Mouse (Mus musculus) midbrain, embryonic 12.5 days (tissue): Measurements from ENCODE around the gene Tecr. TPM values are rescaled to one million over a fixed set of nuclear protein-coding genes. Genes with fewer than 3 reads are reported as not detected.
A peak's percentile ranks its signal among the peaks of the same experiment; 100 is the strongest.

Experiments used
- ATAC-seq: fragments of 200-750 bp; cut with Nextera tagmentation; 2 replicates; pipeline ENCODE4 v1.8.0; 2017; ENCODE audit warnings: low read depth, moderate TSS enrichment, moderate library complexity; ENCODE audit not compliant: low FRiP score
- H3K27ac ChIP-seq: fragments of 300-500 bp; sonication (generic); replicated peaks from 2 replicates; pipeline ENCODE4 v1.5.1; 2016; ENCODE audit warnings: mild to moderate bottlenecking
- H3K27me3 ChIP-seq: fragments of 300-500 bp; sonication (generic); 2 replicates; pipeline ENCODE4 v1.6.1; 2016; ENCODE audit warnings: mild to moderate bottlenecking
- H3K36me3 ChIP-seq: fragments of 300-500 bp; sonication (generic); 2 replicates; pipeline ENCODE4 v1.6.1; 2016
- H3K4me1 ChIP-seq: fragments of 300-500 bp; sonication (generic); 2 replicates; pipeline ENCODE4 v1.6.1; 2016
- H3K4me2 ChIP-seq: fragments of 300-500 bp; sonication (generic); replicated peaks from 2 replicates; pipeline ENCODE4 v1.6.1; 2016; ENCODE audit warnings: mild to moderate bottlenecking, moderate library complexity
- H3K4me3 ChIP-seq: fragments of 300-500 bp; sonication (generic); 2 replicates; pipeline ENCODE4 v1.5.1; 2016; ENCODE audit warnings: mild to moderate bottlenecking
- H3K9ac ChIP-seq: fragments of 300-500 bp; sonication (generic); replicated peaks from 2 replicates; pipeline ENCODE4 v1.6.1; 2016; ENCODE audit warnings: mild to moderate bottlenecking, moderate library complexity
- H3K9me3 ChIP-seq: fragments of 300-500 bp; sonication (generic); 2 replicates; pipeline ENCODE4 v1.6.1; 2016; ENCODE audit warnings: mild to moderate bottlenecking
- WGBS: fragments of 180-500 bp; shearing (Covaris S2); methylation state at CpG from one replicate; pipeline ENCODE4 v1.1.7; 2016; 5-methylcytosine and 5-hydroxymethylcytosine counted together
- polyA plus RNA-seq: library from polyadenylated mRNA; unstranded; fragments of >200 nt; fragmentation: Nextera tagmentation; extraction: Ambion mirVana; gene quantifications from 2 replicates; pipeline ENCODE4 v1.2.1, GENCODE M21; 2016

Gene Tecr
- polyA plus RNA-seq, 1 experiment from 2014 or later = 600 TPM

DNA sequence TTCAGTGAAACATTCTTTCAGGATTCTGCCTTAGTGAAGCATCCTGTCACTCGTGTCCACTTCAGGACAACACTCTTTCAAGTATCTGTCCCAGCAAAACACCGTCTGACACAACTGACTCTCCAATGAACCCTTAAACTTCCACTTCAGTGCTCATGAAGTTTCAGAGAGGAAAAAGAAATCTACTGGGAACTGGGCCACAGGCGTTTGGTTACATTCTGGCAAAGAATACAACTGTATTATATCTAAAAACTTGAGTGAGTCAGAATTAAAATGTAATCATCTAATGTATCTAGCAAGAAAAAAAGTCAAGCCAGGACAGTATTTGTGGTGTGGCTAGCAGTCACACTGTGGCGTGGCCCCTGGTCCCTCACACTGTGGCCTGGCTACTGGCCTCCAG lies 31.1 kb upstream of the Tecr start:
- ATAC-seq = no peak
- Histone ChIP-seq H3K9ac (no peak overlapping the region), H3K4me3 (no peak overlapping the region), H3K36me3 (no peaks in the 10 kb centered on the region), H3K9me3 (peaks cover 7% of the 10 kb centered on the region; the same call in 1 of the 2 replicates), H3K4me1 (no peaks in the 10 kb centered on the region), H3K4me2 (no peak overlapping the region), H3K27me3 (no peaks in the 10 kb centered on the region), H3K27ac (no peak overlapping the region)
- 74% methylated on average over 4 of the region's 4 CpGs for WGBS

DNA sequence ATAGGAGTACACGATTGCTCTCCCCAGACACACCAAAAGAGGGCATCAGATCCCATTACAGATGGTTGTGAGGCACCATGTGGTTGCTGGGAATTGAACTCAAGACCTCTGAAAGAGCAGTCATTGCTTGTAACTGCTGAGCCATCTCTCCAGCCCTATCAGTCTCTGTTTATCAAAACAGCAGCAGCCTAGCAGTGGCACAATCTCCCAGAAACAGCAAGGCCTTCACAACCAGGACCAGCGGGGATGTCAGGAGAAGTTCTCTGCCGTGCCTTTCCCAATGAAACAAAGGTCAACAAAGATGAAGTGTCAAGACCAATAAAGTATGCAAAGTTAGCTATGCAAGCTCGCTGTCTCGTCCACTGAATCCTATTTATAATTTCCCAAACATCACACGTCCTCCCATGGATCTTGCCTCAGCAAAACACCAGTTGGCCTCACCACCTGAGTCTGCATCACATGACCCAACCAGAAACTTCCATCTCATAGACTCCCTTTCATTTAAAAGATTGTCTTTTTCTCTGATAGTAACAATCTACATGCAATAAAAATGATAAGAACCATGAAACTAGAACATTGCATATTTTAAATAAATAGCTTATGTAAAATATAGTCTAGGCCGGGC lies 24.4 kb upstream of the Tecr start:
- no peaks in the 10 kb centered on the region for H3K4me1 ChIP-seq
- H3K27ac ChIP-seq = no peak overlapping the region
- no peak for ATAC-seq
- no peak overlapping the region for H3K4me3 ChIP-seq
- 92% methylated on average over 7 of the region's 7 CpGs for WGBS
- H3K9ac ChIP-seq = no peak overlapping the region
- H3K36me3 ChIP-seq = no peaks in the 10 kb centered on the region
- peaks cover 7% of the 10 kb centered on the region; the same call in 1 of the 2 replicates for H3K9me3 ChIP-seq
- H3K4me2 ChIP-seq = no peak overlapping the region
- H3K27me3 ChIP-seq = no peaks in the 10 kb centered on the region

DNA sequence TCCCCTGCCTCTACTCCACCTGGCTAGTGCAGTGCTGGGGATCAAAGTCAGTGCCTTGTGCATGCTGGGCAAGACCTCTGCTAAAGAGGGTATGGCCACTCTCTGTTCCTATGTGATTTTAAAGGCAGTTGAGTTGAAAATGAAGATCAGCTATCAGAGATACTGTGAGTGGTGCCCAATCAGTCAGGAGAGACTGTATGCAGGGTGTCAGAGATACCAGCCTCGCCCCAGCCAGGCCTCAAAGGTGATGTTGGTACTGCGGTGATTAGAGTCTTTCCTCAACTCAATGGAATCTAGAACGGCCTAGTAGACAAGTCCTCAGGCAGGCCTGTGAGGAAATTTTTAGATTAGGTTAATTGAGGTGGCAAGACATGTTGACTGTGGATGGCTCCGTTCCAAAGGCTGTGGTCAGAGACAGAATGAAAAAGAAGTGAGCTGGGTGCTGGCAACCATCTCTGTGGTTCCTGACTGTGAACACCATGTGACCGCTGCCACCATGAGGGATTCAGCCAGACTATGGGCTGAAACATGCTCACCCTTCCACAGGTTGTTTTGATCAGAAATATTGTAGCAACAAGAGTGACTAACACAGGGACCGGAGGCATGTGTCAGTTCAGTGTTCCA lies 18.0 kb upstream of the Tecr start:
- no peak for ATAC-seq
- no peaks in the 10 kb centered on the region for H3K36me3 ChIP-seq
- H3K4me3 ChIP-seq = no peak overlapping the region
- no peaks in the 10 kb centered on the region for H3K9me3 ChIP-seq
- 83% methylated on average over 6 of the region's 6 CpGs for WGBS
- H3K4me1 ChIP-seq = no peaks in the 10 kb centered on the region
- no peak overlapping the region for H3K4me2 ChIP-seq
- H3K9ac ChIP-seq = no peak overlapping the region
- H3K27me3 ChIP-seq = 0 out of 2 replicates have a peak, but pooled peaks cover 7% of the 10 kb centered on the region
- H3K27ac ChIP-seq = no peak overlapping the region

DNA sequence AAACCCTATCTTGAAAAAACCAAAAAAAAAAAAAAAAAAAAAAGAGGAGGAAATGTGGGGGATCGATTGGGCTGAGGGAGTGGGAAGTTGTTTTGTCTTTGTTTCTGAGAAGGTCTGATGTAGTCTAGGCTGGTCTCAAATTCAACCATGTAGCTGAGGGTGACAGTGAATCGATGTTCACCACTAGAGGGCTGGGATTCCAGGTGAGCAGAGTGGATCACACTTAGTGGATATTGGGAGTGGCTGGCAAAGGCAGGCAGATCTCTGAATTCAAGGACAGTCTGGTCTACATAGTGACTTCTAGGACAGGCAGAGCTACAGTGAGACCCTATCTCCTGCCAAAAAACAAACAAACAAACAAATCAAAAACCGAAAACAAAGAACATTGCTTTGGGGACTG lies 17.0 kb upstream of the Tecr start:
- Histone ChIP-seq H3K4me3 (no peak overlapping the region), H3K36me3 (no peaks in the 10 kb centered on the region), H3K27ac (no peak overlapping the region), H3K9me3 (no peaks in the 10 kb centered on the region), H3K4me1 (no peaks in the 10 kb centered on the region), H3K9ac (no peak overlapping the region), H3K4me2 (no peak overlapping the region), H3K27me3 (0 out of 2 replicates have a peak, but pooled peaks cover 7% of the 10 kb centered on the region)
- ATAC-seq = no peak
- 48% methylated on average over 3 of the region's 3 CpGs for whole genome bisulfite sequencing

DNA sequence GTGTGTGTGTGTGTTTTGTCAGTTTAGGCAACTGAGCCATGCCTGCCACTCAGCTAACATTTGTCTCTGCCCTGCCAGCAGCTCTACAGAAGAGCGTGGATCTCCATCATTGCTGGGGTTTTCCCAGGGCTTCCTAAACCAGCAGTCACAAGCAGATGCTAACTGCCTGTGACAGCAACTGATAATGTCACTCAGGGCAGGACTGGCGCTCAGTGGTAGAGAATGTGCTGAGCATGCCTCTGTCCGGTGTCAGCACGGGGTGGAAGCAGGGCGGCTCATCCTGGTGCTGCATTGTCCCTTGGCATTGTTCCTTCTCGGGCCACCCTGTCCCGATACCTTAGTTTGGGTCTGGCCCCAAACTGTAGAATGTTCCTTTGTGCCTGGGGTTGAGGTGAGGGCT lies 15.8 kb upstream of the Tecr start:
- 95% methylated on average over 7 of the region's 7 CpGs for WGBS

DNA sequence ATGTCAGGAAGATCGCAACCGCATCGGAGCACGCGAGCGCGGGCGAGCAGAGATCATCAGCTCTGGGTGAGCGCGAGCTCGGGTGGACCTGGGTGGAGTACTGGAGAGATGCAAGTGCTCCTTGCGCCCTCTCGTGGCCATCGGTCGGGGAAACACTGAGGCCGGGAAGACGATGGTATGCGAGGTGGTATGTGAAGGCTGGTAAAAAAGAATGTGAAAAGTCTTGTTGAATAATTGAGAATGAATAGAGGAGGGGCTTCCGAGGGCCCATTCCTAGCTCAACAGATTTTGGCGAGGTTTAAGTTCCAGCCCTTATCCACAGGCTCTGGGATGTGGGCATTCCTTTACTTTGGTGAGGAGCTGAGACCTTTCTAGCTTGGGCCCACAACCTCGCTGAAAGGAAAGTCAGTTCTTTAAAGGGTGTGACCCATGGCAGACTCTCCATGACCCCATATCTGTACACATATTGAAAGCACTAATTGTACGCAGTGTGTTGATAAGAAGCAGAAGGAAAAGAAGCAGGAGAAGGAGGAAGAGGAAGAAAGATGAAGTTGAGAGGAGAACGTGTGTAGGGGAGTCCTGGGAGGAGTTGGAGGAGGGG lies 14.7 kb upstream of the Tecr start:
- H3K4me1 ChIP-seq = no peaks in the 10 kb centered on the region
- peak overlapping the region; percentile 42 for H3K4me3 ChIP-seq
- H3K9ac ChIP-seq = peak overlapping the region; percentile 63
- ATAC-seq = peak; percentile 93
- WGBS = 11% methylated on average over 23 of the region's 23 CpGs
- H3K36me3 ChIP-seq = no peaks in the 10 kb centered on the region
- H3K27ac ChIP-seq = no peak overlapping the region
- H3K9me3 ChIP-seq = no peaks in the 10 kb centered on the region
- H3K4me2 ChIP-seq = peak overlapping the region; percentile 77
- H3K27me3 ChIP-seq = 0 out of 2 replicates have a peak, but pooled peaks cover 7% of the 10 kb centered on the region

More for the DNA sequence above, 15.8 kb upstream of the Tecr start:
- ATAC-seq = no peak
- 0 out of 2 replicates have a peak, but pooled peaks cover 7% of the 10 kb centered on the region for H3K27me3 ChIP-seq
- H3K9ac ChIP-seq = no peak overlapping the region
- H3K4me1 ChIP-seq = no peaks in the 10 kb centered on the region
- H3K4me3 ChIP-seq = no peak overlapping the region
- no peaks in the 10 kb centered on the region for H3K36me3 ChIP-seq
- H3K9me3 ChIP-seq = no peaks in the 10 kb centered on the region
- no peak overlapping the region for H3K4me2 ChIP-seq
- no peak overlapping the region for H3K27ac ChIP-seq

DNA sequence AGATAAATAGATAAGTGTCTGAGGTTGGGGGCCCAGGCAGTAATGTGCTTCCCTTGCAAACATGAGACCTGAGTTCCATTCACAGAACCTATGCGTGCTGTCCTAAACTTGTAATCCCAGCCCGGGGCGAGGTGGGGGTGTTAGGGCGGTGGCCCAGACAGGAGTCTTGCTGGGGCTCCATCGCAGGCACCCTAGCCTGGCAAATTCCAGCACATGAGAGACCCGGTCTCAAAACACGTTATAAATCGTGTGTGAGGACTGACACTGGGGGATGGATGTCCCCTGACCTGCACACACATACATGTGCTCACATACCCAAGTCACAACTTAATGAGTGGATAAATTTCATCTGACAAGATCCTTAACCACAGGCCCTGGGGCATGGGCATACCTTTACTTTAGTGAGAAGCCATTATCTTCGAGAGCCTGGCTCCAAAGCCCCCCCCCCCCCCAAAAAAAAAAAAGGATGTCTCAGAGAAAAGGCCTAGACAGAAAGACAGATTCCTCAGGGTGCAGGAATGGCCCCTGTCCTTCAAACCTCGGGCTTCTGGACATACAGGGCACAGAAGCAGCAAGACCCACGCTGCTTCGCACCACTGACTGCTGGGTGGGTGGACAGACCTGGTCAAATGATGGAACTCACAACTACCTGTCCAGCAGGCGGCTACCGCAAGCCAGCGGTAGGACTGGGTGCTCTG lies 14.1 kb upstream of the Tecr start:
- Histone ChIP-seq H3K36me3 (no peaks in the 10 kb centered on the region), H3K4me3 (peak overlapping the region; percentile 42), H3K9ac (peak overlapping the region; percentile 63), H3K27ac (no peak overlapping the region), H3K9me3 (no peaks in the 10 kb centered on the region), H3K4me1 (no peaks in the 10 kb centered on the region), H3K4me2 (peak overlapping the region; percentile 77), H3K27me3 (0 out of 2 replicates have a peak, but pooled peaks cover 7% of the 10 kb centered on the region)
- WGBS = 57% methylated on average over 15 of the region's 15 CpGs
- ATAC-seq = peak; percentile 63

DNA sequence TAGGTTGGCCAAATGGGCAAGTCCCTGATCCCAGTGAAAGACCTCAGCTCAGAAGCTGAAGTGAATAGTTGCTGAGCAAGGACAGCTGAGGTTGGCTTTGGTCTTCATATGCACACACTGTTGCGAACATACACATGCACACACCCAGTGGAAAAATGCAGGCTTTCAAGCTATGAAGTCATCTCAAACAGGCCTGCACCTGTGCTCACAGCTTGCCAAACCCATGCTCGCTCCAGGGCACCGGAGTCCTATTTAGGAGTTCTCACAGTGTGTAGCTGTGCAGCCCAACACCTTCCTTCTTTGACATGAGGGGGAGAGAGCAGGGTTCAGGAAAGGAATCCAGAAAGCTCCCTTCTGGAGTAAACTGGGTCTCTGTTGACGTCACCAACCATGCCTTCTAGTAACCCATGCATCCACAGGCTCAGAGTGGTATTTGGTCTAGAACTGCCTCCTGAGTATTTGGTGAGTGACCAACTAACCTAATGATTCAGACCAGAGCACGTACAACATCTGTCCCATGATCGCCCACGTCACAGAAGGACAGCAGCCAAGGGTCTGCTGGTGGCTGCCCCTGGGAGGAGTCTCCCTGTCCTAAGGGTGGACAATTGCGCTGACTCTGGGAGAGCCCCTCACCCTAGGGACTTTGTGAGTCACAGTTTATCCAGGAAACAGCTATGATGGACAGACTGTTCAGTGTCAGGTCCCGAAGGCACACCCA lies 12.0 kb upstream of the Tecr start:
- no peak overlapping the region for H3K27ac ChIP-seq
- H3K9me3 ChIP-seq = no peaks in the 10 kb centered on the region
- WGBS = 92% methylated on average over 9 of the region's 9 CpGs
- H3K27me3 ChIP-seq = 0 out of 2 replicates have a peak, but pooled peaks cover 7% of the 10 kb centered on the region
- no peak overlapping the region for H3K4me3 ChIP-seq
- no peak overlapping the region for H3K4me2 ChIP-seq
- H3K36me3 ChIP-seq = no peaks in the 10 kb centered on the region
- H3K9ac ChIP-seq = no peak overlapping the region
- no peaks in the 10 kb centered on the region for H3K4me1 ChIP-seq
- no peak for ATAC-seq

DNA sequence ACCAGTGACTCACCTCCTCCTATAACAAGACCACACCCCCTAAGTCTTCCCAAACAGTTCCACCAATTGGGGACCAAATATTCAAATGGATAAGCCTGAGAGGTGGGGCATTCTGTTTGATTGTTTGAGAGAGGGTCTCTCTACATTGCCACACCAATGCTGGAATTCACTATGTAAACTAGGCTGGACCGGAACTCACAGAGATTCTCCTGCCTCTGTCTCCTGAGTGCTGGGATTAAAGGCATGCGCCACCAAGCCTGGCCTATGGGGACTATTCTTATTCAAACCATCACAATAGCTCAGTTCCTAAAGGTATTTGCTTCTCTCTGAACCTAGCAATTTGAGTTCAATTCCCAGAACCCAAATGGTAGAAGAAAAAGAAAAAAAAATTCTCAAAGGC lies 10.8 kb upstream of the Tecr start:
- Histone ChIP-seq H3K9ac (no peak overlapping the region), H3K4me2 (no peak overlapping the region), H3K27ac (no peak overlapping the region), H3K4me3 (no peak overlapping the region), H3K4me1 (no peaks in the 10 kb centered on the region), H3K27me3 (0 out of 2 replicates have a peak, but pooled peaks cover 7% of the 10 kb centered on the region), H3K9me3 (no peaks in the 10 kb centered on the region), H3K36me3 (peaks cover 9% of the 10 kb centered on the region)
- no peak for ATAC-seq
- WGBS = 88% methylated on average over 2 of the region's 2 CpGs

DNA sequence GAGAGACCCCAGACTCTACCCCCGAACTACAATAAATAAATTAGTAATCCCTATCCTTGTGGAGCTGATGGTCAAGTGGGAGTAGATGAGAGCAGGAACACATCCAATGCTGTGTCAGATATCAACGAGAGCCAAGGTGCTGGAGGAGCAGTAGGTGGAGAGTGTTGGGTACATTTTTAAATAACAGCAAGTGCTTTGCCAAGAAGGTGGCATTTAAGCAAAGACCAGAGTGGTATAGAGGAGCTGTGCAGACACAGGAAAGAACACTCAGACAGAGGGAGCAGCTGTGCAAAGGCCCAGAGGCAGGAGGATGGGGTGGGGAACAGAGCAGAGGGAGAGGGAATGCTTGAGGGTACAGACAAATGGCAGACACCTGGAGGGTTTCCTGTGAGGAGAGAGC lies 9.3 kb upstream of the Tecr start:
- WGBS = 85% methylated on average over 2 of the region's 2 CpGs
- Histone ChIP-seq H3K4me1 (no peaks in the 10 kb centered on the region), H3K27me3 (0 out of 2 replicates have a peak, but pooled peaks cover 7% of the 10 kb centered on the region), H3K4me2 (no peak overlapping the region), H3K27ac (no peak overlapping the region), H3K9me3 (no peaks in the 10 kb centered on the region), H3K4me3 (no peak overlapping the region), H3K9ac (no peak overlapping the region), H3K36me3 (peaks cover 22% of the 10 kb centered on the region)
- no peak for ATAC-seq

DNA sequence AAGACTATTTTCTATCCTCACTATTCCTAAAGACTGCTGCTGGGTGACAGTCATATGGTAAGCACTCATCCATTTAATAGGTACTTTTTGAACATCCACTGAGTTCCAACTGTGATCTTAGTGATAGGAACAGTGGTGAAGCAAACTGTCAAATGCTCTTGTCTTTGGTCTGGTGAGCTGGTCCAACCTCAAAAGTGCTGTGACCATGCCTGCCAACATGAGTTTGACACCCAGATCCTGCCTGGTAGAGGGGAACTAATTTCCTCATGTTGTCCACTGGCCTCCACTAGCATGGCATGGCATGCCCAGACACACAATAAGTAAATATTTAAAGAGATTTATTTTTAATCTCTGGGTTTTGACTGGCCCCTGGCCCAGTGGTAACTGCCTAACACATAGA lies 8.9 kb upstream of the Tecr start:
- ATAC-seq = no peak

More for the DNA sequence above, 8.9 kb upstream of the Tecr start:
- no peak overlapping the region for H3K4me2 ChIP-seq
- H3K27me3 ChIP-seq = 0 out of 2 replicates have a peak, but pooled peaks cover 5% of the 10 kb centered on the region
- no peak overlapping the region for H3K4me3 ChIP-seq
- no peak overlapping the region for H3K9ac ChIP-seq
- no peaks in the 10 kb centered on the region for H3K4me1 ChIP-seq
- no peak overlapping the region for H3K27ac ChIP-seq
- H3K36me3 ChIP-seq = peaks cover 26% of the 10 kb centered on the region
- no peaks in the 10 kb centered on the region for H3K9me3 ChIP-seq
